Mouse (Mus musculus) c-Kit-negative CD71-positive TER-119-positive erythroid progenitor cells, embryonic 14.5 days (primary cell): Measurements from ENCODE around the gene Lgr4.

ENCODE experiments used
- DNase-seq: peaks from one replicate; pipeline ENCODE4 v3.0.0-alpha.2; 2013; ENCODE audit warnings: low read depth, low spot score

Lgr4 gene

DNA sequence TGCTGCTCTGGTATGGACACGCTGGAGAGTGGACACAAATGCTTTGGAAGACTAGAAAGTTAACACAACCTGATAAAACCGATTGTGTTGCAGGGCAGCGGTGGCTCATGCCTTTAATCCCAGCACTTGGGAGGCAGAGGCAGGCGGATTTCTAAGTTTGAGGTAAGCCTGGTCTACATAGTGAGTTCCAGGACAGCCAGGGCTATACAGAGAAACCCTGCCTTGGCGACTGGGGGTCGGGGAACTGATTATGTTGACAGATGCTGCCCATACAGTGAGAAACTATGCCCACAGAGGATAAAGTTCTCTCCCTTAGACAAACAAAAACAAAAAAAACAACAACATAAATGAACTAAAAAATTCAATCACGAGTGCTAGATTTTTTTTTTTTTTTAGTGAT lies 99.6 kb downstream of the Lgr4 start:
- no peak for DNase-seq

DNA sequence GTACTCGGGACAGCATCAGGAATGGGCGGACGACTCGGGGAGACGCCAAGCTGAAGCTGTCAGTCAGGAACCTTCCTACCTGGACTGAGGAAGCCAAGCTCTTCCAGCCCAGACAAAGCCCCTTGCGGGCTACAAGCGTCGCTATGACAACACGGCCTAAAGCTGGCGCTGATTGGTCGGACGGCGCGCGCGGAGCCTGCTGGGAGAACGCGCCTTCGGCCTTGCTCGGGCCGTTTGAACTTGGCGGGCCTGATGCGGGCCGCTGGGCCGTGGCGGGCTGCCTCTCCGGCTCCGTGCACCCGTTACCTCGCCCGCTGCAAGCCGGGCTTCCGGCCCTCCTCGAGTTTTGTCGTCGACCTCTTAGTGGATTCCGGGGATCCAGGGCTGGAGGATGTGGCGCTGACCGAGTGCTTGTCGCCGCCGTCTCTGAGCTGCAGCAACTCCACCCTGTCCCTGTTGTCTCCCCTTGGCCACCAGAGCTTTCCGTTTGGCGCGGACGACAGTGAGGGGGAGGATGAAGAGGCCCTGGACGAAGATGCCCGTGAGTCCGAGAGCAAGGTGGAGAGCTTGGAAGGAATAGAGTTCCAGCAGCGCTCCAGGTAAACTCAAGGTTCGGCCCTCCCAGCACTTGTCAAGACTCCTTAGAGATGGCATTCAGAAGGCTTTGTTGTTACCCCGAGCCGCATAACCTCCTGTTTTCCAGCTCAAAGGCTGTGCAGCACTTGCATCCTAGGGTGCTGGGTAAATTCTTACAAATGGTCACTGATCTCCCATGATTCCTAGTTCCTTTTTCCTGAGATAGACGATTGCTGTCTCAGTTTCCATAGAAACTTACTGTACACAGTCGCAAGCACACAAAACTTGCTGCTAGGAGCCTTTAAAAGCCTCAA lies 100.4 kb downstream of the Lgr4 start, which contains the start of gene Ccdc34:
TSS of gene Ccdc34 (plus strand) at position 202 of the 890 bp plus-strand sequence.
- peak; percentile 92 for DNase-seq

DNA sequence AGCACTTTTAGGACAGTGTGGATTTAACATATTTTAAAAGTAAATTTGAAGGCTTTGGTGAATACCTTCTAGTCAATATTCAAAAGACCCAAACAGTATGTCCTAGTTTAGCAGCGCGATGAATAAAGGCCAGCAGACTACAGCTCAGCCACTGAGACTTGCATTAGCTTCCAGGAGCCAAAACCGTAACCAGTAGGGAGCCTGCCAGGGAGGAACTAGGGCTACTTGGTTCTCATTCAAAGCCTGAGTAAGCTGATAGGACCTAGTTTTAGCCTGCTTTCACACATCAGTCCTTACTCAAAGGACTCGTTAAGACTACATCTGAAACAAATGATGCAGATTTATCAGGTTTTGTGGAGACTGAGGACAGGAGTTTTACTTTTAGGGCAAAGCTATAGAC lies 102.2 kb downstream of the Lgr4 start:
- no peak for DNase-seq

DNA sequence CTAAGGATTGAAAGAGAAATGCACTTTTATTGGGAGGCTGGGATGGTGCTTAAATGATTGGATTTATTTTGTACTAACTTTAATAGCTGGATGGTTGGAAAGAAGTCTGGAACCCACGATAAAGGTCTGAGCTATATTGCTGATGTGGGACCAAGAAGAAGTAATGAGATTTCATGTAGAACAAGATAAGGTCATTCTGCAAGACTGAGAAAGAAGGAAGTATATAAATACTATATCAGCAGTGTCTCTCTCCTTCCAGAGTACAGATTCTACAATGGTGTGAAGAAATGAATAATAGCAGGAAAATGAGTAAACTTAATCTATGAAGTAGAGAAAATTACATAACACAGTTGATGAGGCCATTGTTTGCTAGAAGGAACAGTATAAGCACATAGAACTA lies 103.0 kb downstream of the Lgr4 start:
- DNase-seq: no peak

DNA sequence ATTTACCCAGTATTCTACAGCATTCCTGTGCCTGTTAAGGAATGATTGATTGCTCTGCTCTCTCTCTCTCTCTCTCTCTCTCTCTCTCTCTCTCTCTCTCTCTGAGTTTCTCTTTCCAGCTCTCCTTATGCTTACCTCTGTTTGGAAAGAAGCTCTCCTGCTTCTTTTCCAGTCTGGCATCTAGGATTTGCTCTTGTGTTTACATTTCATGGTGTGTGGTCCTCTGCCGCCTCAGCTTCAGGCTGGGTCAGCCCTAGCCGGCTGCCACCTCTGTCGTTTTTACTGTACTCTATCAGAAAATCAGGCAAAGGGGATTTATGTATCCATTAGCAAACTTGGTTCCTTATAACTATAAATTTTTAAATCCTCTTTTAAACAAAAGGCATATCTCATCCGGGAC lies 118.8 kb downstream of the Lgr4 start:
- no peak for DNase-seq

DNA sequence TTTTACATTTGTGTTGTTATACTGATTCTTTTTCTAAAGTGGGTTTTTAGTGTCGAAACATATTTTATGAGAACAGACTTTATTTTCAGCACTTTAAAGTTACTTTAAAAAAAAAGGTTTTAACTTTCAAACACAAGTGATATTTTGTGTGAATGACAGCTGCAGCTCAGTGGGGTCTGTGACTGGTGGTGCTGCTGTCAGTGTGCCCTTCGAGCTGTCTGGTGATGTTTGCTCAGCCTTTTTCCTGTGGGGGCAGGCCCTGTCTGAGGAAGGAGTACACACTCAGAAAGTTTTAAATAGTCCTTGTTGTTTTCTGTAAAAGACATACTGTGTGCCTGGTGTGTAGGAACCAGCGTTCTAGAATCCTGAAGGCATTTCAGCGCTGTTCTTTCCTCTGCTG lies 119.2 kb downstream of the Lgr4 start:
- no peak for DNase-seq

DNA sequence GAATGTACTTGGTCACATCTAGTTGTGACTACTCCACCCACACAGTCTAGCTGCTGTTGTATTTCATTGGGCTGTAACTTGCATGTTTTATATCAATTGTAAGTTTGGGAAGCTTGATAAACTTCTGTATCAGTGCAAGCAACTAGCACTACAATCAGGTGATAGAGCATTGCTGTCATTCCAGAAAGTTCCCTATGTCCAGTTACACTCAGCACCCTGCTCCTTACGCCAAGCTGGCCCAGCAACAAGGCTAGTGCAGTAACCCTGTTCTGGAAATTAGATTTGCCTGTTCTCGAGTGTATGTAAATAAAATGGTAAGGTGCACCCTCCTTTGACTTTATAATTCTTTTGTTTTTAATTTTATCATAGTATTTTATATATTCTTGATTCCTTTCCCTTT lies 119.8 kb downstream of the Lgr4 start:
- no peak for DNase-seq

DNA sequence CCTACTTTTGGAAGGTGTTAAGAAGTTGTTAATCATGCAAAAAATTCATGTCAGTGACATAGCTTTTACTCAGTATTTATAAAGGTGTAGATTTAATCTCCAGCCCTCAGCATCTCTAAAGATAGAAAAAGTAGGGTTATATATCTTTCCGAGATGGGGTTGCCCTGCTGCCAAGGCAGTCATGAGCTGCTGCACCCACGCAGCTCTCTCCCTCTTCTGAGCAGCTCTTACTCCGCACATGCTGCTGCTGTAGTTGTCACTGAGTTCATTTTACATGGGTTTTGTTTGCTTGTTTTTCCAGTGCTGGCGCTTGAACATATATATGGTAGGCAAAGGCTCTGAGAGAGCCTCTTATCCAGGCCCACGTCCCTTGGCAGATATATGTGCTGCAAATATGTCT lies 120.9 kb downstream of the Lgr4 start:
- no peak for DNase-seq

DNA sequence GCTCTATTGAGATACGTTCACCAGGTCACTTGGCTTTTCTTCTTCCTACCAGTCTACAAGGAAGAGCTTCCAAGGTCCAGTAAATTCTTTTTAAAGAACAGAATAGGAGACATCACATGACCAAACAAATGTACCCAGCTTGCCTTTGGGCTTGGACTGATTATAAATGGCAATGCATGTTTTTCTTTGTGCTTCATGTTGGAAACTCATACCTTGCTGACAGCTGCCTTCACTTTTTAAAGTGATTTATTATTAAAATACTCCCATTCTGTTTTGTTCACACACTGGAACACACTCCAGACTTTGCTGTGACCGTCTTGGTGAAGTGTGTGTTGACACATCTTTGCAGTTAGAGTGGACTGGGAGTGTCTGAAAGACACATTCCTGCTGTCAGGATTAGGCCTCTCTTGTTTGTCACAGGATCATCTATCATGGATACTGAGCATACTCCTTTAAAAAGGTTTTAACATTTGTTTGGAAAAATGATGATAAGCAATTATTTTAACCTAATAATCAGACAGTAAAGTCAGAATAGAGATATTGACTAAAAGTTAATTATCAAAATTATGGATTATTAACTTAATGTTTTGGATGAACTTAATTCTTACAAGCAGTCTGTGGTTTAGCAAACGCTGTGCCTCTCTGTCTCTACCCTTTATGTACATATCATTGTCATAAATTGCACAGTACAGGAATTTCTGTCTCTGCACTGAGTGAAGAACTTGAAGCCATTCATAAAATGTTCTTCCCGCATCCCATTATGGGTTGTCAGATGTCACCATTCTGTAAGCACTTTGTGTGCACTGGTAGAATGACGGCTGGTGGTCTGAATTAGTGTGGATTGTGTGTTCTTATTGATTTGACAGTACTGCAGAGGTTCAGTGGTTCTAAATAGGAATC lies 125.7 kb downstream of the Lgr4 start:
- DNase-seq: no peak

DNA sequence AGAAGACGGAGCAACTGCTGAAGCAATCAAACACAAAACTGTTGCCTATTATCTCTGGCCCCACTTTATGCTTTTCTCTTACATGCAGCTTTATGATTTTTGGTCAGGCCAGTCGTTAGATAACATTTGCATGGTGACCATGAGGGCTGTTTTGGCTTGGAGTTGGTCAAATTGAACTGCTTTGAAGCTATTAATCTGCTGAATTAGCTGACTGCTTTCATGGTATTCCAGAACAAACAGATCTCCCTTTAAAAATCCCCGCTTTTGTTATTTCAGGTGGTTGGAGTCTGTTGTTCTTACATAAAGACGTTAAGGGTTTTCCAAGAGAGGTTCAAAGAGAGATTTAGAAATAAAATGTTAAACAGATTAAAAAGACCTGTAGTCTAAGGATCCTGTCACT lies 141.0 kb downstream of the Lgr4 start:
- DNase-seq: no peak

DNA sequence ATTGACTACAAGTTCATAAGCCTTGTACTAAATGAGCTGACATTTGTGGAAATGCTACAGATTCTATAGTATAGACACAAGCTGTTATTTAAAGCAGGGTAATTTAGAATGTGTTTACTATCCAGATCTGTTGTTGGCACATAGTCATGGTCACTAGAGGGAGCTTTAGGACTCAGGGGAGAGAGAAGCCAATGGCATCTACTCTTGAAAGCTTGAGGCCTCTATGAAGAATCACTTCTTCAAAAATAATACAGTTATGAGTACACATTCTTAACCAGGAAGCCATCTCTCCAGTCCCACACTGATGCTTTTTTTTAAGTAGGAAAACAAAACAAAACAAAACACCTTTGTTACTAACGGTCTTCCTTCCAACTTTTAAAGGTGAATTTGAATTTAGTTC lies 145.7 kb downstream of the Lgr4 start:
- no peak for DNase-seq
